Mouse (Mus musculus) erythroblast, embryonic 14.5 days (primary cell): Measurements from ENCODE around the gene Ap5s1.

ENCODE experiments used
- GATA1 ChIP-seq: IDR thresholded peaks from 2 replicates; pipeline ENCODE4 v1.6.1; 2012; ENCODE audit warnings: low read length, inconsistent platforms, mixed read lengths
- TAL1 ChIP-seq: IDR thresholded peaks from 3 replicates; pipeline ENCODE4 v1.6.1; 2012; ENCODE audit warnings: low read length, inconsistent platforms, mixed read lengths

DNA sequence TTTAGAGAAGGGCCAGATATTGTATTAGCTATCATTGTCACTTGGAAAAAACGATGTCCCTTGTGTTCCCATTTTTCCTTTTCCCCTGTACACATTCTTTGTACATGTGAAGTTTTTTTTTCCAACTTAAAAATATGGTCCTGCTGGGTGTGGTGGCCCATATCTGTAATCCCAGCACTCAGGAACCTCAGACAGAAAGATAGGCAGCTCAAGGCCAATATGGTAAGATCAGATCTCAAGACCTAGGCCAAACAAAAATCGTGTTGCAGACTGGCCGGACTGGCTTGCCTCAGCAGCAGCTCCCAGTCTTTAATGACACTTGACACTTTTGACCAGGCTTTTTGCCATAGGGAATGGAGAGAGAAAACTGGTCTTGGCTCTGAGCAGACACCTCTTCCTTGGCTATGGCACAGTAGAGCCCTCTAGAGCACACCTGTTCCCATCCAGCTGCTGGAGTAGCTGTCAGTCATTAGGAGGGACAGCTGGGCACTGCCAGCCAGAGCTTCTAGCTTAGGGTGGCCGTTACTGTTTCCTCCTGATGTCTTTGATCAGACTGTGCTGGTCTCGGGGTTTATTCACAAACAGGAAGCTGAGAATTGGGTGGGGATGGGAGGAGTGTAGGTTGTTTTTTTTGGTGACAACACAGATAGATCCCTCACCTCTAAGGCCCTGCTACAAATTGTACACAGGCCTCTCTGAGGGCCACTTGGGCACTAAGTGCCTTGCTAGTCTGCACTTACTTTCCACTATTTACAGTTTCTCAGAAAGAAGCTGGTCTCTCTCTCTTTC, 17.2 kb upstream of the Ap5s1 start:
- TF ChIP-seq GATA1 (peak; percentile 69), TAL1 (peak; percentile 65)
